Mouse (Mus musculus) lung, postnatal 4 days (tissue): ENCODE data around the gene Elp4.

ENCODE experiments used
- DNase-seq, 2 experiments: peaks; one replicate each; pipeline ENCODE4 v3.0.0; 2021

The Elp4 gene

DNA sequence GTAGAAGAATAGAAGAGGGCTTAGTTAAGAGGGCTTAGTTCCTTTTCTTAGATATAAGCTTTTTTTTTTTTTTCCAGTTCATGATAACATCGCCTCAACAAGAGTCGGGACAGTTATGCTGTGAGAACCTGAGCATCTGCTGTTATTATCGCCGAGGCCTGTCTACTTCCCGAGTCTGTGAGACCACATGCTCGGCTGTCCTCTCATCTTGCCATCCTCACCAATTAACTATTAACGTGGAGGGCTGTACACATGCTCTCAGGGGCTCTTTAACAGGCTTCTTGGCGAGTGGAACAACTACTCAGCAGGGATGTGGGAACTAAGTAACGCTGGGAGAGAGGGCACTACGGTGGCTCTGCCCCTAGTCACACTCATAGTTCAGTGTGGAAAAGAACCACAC is 99.9 kb downstream of the Elp4 start:
- no peak for DNase-seq

DNA sequence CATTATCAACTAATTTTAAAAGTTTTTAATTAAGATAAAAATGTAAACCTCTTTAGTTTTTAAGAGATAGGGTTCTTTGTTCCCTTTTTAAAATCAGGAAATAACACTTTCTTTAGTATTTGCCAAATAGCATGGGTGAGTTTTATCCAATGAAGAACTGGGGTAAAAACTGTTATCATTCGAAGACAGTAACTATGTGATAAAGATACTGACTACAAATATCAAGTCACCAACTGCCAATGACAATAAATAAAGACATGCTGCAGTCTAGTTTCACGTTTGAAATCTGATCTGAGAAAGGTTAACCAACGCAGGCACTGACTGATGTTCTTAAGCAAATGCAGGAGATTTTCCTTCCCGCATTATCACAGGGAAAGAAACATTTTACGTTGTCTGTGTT is 100.9 kb downstream of the Elp4 start:
- no peak for DNase-seq

DNA sequence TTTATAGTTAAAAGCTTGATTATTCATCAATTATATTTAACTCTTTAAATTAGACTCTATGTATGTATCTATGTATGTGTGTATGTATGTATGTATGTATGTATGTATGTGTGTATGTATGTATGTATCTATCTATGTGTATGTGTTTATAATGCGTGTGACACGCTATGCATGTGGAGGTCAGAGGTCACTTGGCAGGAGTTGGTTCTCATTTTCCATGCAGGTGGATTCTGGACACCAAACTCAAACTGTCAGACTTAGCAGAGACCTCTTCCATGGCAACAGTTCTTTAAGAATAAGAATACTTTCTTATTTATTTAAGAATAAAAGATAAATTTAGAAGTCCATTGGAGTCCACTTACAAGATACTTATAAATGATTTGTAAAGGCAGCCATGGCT is 101.5 kb downstream of the Elp4 start:
- no peak for DNase-seq

DNA sequence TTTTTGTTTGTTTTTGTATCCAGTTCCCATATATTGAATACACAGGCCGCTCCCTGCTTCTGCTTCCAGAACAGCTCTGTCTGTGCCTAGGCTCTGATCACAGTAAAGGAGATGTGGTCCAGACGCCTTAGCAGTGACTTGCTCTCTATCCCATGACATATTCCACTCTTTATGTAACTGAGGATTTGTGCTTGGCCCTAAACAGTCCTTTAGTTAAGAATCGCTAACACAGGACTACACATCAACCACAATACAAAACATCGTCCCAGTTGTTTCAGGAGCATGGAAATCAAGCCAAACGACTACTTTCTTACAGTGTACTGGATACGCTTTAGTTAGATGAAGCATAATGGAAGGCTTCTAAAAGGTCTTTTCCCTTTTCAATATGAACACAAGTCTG is 102.8 kb downstream of the Elp4 start:
- no peak for DNase-seq

DNA sequence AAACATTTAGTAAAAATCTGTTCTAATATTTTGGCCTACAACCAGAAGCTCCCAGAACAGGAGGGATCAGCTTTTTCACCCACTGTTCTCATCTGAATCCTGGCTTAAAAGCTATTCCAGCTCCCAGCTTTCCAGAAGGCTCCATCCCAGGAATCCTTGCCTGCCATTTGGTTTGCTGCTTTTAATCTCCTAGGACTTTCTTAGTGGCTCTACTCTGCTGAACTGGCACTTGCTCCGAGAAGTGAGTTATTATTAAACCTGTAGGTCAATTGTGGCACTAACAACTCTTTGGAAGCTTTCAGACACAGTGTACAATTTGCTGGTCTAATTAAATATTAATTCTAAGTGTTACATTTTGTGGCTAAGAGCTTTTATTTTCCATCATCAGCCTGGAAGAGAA is 103.7 kb downstream of the Elp4 start:
- DNase-seq, result no peak

DNA sequence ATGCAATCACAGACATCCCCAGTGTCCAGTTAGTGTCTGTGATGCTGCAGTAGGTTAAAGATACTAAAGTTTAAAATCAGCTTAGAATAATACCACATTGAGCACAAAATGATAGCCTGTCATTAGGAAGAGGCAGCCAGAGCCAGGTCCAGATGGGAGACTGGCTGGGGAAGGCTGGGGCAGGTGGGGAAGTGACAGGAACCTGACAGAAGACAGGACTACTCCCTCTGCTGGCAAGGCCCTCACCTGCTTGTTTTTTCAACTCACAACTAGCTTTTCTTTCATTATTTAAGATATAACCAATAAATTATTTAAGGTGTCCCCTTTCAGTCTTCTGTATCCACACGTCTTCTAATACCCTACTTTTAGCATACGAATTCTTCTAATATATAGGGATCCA is 104.5 kb downstream of the Elp4 start:
- DNase-seq, result no peak

DNA sequence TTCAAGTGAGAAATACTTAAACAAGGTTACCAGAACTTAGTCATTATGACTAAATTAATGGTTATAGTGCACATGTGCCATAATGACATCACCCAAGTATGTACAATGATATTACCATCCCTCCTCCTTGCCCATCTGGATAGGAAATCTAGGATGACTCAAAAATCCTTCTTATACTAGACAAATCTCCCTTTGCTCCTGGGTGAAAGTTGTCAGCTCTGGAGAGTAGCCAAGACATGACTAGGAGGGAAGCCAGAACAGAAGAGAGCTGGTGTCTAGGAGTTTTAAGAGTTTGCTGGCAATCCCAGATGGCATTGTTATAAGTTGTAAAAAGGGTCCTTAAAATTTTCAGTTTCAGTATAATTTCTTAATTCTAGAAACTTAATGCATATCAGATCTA is 106.5 kb downstream of the Elp4 start:
- no peak for DNase-seq

DNA sequence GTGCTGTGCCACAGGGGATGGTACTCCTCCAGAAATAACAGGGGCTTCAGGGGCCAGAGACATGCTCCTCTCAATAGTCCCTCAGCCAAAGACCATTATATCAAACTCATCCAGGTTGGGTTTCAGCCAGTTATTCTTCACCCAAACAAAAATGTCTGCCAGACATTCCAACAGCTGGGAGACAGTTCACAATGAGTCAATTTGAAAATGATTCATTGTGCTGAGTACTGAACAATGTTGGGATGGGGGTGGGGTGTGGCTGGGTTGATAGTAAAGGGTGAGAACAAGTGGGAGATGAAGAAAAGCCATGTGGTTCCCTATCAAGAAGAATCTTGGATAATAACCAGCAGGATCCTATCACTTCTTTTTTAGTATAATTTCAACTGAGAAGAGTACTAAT is 108.3 kb downstream of the Elp4 start:
- no peak for DNase-seq

DNA sequence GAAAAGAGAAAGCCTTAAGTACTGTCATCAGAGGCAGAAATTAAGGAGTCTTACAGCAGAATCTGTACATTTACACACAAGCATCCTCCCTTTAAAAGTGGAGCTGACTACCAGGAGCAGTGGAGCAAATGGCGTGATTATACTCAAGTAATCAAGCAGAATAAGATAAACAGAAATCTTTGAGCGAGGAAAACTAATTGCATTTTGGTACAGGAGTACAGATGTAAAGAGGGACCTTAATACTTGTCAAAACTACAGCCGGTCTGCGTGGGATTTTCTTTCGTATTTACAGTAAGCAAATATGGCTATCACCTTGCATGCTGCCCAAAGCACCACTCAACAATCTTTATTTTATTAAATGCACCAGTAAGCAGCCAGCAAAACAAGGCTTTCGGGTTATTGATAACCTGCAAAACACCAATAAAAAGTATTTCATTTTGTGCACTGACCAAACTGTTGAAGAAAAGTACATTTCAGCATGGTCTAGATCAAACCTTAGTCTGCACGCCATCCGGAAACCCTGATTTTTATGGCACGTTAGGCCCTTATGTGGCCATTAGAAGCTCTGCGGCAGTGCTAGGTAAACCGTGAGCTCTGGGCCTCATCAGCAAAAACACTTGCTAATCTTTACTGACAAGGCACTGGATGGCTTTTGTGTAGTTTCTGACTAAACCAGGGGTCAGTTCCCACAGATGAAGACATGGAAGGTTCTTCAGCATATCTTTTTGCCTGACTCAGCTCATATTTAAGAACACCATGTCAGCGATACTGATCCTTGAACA is 111.8 kb downstream of the Elp4 start:
- DNase-seq, result no peak

DNA sequence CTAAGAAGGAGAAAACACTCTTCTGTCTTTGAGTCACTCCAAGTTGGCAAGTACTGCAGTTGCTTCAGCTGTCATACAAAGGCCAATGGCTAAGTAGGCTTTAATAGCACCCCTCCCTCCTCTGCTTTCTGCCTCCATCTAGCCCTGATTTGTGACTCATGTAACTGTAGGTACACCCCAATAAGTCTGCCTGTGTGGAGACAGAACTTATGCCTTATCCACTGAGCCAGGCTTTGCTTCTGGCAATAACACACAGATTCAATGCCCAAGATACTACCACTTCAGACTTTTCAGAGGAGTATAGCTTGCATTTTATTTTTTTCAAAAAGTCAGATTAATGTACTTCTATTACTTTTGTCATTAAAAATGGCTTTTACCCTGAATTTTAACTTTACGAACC is 114.4 kb downstream of the Elp4 start:
- no peak for DNase-seq

DNA sequence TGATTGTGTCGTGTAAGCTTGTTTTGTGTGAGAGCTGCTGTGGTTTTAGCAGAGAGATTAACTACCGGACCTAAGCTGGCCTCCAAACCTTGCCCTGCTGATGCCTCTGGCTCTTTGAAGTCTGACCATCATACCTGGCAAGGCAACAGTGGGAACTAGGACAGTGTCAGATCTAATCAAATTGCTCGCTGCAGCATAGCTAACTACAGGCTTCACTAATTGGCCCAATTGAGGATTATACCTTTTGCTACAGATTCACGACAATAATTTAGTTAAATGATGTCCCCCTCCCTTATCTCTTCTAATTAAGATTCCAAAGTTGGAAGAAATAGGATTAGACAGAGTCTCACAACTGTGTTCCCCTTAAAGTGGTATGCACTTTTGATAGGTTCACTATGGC is 116.6 kb downstream of the Elp4 start:
- DNase-seq, result no peak

DNA sequence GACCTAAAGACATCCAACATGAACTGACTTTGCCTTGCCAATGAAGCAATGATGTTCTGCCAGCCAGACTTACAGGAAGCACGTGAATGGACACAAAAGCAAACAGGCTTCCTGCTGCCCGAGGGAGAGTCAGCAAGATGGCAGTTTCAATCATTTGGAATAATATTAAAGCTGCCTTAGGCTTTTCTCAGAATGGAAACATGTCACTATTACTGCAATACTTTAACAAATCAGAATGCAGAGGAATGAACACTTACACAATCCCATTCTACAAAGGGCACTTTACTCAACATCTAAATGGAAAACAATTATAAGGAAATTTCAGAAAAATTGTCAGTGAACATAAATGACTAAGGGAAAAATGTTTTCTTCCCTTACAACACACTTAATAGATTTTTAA is 117.4 kb downstream of the Elp4 start:
- DNase-seq, result no peak

DNA sequence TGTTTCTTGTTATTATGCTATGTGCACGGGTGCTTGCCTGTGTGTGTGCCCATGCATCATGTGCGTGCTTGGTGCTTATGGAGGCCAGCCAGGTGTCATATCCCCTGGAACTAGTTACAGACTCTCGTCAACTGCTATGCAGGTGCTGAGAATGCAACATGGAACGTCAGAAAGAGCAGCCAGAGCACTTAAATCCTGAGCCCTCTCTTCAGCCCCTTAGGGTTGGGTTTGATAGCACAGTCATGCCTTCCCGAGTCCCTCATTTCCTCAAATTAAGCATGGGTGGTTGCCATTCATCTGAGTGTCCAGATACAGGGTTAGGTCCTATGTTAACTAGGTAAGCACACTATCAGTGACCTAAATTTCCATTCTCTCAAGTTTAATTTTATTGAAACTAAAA is 121.5 kb downstream of the Elp4 start:
- DNase-seq, result no peak

DNA sequence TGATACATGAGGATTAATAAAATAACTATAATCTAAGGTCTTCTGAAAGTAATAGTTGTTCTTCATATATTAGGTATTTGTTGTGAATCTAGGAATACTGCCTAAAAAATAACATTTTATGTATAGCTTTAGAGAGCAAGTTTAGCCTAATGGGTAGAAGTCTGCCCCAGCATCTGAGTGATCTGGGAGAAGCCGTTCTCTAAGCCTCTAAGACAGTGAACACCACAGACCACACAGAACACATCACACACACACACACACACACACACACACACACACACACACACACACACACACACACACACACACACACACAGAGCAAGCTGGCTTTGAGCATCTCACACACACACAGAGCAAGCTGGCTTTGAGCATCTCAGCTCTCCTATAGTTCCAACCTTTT is 123.6 kb downstream of the Elp4 start:
- no peak for DNase-seq

DNA sequence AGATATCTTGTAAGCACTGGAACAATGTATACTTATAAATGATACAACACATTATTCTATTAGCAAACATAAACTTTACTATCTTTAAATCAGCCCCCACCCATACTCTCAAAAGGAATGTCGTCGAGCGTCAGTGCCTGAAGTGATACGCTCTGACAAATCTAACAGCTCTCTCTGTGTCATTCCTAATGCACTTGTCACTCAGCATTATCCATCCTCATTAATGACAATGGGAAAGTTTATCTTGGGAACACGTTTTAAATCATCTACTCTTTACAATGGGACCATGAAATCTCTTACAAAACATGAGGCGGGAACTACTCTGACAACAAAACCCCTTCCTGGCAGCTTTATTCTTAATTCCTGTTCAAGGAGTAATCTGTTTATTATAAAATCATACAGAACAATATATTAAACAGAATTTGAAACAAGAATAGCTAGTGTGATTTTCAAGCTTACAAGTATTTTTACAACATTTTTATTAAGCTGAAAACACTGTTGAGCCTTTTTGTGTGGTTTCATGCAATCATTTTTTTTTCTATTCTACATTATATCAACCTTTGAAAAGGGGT is 125.0 kb downstream of the Elp4 start:
- no peak for DNase-seq

DNA sequence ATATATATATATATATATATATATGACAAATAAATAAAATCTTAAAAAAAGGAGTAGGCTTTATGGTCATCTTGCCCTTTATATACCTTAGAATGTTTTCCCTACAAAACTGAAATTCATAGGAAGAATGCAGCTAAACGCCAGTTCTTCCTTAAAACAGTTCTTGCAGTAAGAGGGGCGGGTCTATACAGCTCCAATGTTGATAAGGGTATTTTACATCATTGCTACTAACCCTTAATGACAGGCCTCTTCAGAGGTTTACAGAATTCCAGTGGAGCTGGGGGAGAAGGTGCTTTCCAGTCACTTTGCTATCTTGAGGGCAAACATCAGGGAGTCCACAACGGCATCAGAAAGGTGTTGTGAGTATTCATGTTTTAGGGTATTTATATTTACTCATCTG is 133.1 kb downstream of the Elp4 start:
- no peak for DNase-seq

DNA sequence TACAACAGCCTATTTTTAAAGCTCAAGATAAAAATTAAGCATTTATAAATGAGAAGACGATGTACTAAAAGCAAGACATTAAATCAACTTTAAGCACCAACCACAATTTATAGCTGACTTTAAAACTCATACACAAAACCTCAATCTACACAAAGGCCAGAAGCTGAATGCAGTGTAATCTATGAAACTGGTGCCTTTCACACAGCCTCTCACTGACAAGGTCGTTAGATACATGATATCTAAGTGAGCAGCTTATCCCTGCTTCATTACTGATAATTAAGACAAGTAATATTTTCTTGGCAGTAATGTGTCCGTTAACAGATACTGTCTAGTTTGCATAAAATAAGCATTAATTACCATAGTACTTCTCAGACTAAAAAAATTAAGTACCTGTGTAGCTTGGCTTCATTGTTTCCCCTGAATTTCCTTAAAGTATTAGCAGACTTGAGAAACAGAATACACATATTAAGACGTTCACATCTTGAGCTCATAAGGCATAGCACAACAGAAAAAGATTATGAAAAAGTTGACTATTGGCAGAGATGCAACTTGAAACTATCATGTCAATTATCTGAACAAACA is 134.5 kb downstream of the Elp4 start:
- DNase-seq, result no peak

DNA sequence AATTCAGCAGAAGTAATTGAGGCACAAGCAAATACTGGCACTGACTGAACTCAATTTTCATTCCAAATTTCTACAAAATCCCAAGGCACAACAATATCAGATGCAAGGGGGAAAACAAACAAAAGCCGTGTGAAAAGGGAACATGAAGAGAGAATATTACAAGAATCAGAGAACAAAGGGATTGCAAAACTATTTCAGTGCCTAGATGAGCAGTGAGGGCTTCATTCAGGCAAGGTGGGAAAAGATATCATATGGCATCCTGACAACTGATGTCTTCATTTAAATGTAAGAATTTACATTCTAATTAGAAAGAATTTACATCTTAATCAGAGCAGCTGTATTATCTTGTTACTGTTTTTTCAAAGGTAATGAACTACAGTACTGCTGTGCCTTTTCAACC is 150.9 kb downstream of the Elp4 start:
- DNase-seq, result no peak

DNA sequence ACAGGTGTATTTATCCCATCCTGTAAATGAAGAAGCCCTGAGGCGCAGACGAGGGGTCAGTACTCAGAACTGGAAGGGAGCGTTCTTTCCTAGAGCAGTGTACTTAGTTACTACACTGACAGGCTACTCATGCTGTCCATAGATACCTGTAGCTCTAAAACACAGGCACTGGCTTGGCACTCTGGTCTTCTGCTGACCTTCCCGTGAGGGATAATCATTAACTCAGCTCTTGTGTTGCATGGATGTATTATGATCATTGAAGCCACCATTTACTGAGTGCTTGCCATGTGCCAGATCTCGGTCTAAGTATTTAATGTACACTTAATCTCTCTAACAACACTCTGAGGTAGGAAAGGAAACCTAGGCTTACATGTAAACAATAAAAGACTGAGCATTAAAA is 155.3 kb downstream of the Elp4 start:
- DNase-seq, result no peak

DNA sequence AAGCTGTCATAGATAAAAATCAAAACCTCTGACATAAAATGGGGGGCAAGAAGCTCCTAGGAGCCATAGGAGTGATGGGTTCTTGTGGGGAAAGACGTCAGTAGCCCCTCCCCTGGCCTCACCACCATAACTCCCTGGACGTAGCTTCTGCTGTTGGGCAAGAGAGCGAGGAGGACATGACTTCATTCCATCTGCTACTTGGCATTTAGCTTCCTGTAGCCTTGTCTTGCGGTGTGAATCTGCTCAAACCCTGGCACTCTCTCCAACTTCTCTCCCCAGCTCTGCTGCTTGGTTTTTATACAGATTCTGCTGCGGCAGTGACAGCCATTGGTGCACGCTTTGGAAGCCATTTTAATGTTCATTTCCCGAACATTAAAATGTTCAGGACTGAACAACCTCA is 157.5 kb downstream of the Elp4 start:
- no peak for DNase-seq

DNA sequence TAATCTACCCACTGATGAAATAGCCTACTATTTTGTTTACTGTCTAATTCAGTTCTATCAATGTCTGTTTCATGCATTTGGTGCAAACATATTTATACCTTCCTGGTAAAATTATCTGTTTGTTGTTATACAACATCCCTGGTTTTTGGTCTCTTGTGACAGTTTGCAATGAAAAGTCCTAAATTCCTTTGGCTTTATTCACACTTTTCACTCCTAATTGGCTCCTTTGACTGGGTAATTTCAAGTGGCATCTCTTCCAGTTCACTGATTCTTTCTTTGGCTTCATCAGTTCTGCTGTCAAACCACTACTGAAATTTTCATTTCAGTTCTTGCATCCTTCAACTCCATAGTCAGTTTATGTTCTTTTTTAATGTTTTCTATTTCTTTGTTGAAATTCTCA is 168.2 kb downstream of the Elp4 start:
- no peak for DNase-seq

DNA sequence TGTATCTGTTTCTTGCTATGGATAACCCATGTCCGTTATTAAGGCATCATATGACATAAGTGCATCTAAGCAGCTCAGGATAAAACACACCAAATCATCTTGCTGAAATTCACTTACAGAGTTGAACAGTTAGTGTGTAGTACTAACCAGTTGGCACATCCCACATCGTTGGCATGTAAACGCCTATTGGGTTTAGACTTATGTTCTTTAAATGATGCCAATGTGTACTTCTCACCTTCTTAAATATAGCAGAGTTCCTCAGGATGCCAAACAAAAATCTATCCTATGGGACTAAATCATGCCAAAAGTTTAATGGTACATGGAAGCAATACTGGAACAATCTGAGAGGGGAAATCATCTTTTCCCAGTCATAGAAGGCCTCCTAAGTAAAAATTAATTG is 173.7 kb downstream of the Elp4 start:
- DNase-seq, result no peak

DNA sequence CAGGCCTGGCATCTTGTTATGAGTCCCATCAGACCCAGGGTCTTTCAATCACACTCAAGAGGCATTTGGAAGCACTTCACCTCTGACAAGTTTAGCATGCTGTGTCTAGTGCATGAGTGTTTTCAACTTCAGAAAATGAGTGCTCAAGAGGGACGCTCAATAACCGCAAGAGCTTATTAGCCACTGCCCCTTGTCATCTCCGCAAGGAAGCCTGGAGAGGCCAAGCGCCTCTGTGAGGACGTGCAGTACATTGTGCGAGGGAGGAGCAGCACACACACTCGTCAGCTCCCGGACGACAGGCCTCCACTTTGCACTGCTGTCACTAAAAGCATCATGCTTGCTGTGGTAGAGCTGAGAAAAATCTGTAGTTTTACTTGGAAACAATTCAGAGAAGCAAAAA is 177.7 kb downstream of the Elp4 start:
- DNase-seq, result no peak

DNA sequence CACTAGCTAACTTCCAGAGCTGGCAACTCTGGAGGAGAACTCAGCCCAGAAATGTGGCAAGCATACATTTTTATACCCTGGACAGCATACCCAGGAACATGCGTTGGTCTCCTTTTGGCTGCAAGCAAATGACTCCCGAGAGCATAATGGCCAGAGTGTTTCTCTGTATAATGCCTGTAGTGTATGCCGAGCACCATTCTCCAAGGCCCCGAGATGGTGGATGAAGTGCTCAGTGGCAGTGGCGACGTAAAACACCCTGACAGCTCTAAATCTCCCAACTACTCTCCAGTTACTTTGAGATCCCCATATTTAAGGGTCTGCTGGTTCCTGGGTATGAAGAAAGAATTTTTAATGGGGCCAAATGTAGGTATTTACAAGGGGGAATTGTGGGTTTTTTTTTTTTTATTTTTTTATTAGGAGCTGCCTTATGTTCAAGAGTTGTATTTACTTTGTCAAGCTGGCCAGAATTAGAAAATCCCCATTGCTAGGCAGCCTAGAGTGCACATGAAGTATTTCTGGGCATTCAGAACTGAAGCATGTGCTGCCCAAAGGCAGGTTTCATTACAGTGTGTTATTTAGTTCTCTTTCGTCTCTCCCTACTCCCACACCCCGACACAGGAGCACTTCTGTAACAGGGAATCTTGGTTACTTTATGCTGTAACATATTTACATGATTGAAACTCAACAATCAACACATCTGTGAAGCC is 188.8 kb downstream of the Elp4 start:
- DNase-seq, result no peak
